Mouse (Mus musculus): Measurements from ENCODE around the gene Cacna2d1.

- TF ChIP-seq POLR2A (IDR thresholded peaks at IDR 0.05; ENCODE audit: borderline replicate concordance, low read depth, low read length) = no peak
- no peak for TF ChIP-seq CTCF (IDR thresholded peaks at IDR 0.05; ENCODE audit: low read depth, low read length)
Measured at GRCm38 (mm10) chr5:16189878-16190277, 255.4 kb downstream of the Cacna2d1 start.
